Mouse (Mus musculus) spleen, adult 12 weeks (tissue): ENCODE measurements around the gene Gm49337.

Experiments
- DNase-seq: peaks from one replicate; pipeline ENCODE4 v3.0.0; 2022; ENCODE audit warnings: low spot score

Gm49337 gene

DNA sequence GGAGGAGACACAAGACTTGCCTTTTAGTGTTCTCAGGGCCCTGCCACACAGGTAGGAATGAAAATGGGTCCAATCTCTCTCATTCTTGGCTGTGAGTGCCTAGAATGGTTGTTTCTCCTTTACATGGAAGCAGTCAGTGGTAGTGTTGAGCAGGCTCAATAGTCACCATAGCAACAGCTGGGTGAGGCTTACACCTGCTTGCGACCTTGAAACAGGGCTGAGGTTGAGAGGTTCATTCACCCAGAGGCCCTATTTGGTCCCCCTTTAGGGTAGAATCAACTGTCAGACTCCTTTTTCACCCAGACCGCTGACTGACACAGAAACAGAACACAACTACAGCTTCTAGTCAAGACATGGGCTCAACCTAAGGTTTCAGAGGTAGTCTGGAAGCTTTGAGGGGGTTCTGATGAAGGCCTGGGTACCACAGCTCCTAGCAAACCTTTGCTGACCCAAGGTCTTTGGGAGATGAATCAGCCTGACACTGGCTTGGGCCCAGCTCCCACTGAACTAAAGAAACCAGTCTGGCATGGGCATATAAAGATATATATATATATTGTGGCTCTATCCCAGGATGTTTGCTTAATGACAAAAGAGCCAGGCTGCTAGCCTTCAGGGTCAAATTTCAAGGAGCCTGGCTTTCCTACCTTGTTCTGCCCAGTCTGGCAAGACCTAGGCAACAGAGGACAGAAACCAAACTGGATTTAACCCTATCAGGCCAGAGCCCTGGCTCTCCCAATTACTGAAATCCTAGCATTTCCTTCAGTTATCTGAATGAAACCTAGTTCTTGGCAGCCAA lies 8.2 kb upstream of the Gm49337 start:
- DNase-seq, result no peak

DNA sequence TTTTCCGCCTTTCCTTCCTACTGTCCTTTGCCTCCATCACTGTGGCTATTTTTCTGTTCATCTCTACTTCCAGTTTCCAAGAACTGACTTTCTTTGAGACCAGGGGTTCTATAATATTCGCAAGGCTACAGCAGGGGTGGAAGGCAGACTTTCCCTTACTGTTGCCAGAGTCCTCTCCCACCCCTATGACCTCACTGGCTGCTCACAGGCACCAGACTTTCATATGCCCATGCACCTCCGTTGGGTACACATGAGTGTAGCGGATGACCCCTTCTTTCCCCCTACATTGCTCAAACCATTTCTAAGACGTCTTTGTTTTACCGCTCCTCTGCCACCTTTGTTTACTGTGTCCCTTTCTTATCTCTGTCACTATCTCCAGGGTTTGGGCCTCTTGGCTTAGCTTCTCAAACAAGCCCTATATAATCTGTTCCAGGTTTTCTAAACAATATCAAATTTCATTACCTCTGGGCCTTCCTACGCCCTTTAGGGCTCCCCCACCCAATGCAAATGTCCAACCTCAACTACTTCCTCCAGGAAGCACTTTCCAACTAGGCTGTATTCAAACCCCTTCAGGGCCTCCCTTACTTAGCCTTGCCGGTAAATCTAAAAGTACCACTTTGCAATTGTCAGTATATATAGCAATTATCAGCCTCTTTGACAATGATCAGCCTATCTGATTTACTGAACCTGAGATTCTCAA lies 7.3 kb upstream of the Gm49337 start:
- DNase-seq, result no peak

DNA sequence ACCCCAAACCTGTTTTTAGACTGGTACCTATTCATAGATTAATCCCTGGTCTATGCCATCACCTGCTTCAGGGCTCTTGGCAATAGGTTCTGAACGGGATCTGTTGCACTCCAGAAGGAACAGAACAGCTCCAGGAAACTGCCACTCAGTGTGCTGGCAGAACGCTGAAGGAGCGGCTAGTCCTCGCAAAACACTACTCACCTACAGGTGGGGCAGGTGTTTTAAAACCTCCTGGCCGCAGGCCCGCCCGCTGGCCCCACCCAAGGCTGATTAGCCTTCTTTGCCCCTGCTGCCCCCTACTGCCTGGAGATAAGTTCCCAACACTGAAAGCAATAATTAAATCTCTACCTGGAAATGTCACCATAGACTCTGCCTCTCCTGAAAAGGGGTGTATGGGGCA lies 5.8 kb upstream of the Gm49337 start, which contains the start of gene Tspan1:
Gene Tspan1 (minus strand): TSS at position 198 of the 400 bp plus-strand sequence.
- no peak for DNase-seq

DNA sequence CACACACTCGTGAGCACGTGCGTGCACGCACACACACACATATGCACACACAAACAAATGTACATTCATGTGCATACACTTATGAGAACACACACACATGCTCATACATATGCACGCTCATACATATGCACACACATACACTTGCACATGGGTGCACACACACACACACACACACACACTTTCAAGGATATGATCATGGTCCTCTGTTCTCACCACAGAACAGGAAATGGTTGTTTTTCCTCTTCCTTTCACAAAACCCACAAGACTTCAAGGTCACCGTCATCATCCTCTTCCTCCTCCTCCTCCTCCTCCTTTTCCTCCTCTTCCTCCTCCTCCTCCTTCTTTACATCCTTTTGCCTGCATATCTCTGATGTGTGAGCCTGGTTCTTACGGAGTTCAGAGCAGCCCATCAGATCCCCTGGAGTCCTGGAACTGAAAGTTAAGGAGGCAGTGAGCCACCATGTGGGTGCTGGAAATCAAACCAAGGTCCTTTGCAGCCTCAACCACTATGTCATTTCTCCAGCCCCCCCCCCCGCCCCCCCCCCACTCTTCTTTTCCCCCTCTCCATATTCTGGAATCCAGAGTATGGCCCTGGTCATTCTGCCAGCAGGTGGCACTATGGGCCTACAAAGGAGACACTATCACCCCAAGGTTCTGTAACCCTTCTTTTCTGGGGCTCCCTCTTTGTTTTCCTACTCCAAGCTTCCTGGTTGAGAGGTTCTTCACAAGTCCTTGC lies 4.4 kb upstream of the Gm49337 start:
- peak; percentile 33 for DNase-seq

DNA sequence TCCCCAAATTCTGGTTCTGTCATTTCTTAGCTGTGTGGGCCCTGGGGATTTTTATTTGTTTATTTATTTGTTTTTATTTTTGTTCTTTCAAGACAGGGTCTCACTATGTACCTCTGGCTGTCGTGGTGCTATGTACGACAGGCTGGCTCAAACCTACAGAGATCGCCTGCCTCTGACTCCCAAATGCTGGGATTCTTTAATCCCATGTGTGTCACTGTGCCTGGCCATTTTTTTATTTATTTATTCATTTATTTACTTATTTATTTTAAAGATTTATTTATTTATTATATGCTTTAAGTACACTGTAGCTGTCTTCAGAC lies 3.9 kb upstream of the Gm49337 start:
- no peak for DNase-seq

DNA sequence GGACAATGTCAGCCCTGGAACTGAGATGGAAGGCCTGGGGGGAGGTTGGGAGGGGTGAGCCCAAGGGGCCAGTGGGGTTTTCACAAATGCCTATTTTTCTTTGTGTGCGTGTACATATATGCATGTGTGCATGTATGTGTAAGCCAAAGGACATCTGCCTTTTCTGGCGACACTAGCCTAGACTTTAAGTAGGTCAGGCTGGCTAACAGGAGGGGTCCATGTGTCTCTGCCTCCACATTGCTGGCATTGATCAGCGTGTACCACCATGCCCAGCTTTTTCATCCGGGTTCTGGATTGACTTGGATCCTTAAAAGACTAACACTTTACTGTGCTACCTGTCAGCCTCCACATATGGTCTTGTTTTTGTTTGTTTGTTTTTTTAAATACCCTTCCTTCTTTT lies 568 bp downstream of the Gm49337 start:
- no peak for DNase-seq

DNA sequence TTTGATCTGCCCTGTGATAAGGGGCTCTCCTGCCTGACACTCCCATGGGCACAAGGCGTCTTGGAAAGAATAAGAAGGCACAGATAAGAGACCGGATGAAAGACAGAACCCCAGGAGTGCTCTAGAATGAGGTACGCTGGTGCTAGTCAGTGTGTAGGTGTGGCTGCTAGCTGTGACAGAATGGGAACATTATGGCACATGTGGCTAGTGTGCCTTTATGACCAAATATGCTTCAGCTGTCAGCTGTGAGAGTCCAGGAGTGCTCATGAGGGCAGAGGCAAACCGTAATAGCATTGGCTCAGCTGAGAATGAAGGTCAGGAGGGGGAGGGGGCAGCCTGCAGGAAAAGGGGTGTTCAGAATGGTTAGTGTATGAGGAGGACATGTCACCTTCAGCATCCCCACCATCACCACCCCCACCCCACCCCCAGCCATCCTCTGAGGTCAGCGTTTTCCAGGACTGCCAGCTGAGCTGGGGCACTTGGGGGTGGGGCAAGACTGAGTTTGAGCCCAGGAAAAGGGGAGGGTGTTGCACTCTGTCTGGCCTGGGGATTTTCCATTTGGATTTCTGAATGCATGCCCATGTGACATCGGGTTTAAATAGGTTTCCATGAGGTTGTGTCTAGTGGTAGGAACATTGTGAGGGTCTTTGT lies 1.4 kb downstream of the Gm49337 start:
- no peak for DNase-seq

DNA sequence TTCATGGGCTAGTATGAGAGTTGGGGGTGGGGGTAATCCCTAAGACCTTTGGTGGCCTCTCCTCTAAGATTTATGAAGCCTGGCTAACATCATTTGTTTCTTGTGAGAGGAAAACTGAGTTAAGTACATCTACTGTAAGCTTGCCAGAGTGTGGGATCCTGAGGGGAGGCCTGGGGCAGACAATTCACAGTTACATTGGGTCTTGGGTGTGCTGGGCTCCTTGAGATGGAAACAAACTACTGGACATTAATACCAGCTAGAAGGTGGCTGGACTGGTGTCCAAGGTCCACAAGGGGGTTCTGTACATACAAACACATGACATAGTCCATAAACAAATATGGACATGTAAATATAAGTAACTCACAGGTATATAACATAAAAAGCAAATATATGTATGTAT lies 2.0 kb downstream of the Gm49337 start:
- DNase-seq, result no peak

DNA sequence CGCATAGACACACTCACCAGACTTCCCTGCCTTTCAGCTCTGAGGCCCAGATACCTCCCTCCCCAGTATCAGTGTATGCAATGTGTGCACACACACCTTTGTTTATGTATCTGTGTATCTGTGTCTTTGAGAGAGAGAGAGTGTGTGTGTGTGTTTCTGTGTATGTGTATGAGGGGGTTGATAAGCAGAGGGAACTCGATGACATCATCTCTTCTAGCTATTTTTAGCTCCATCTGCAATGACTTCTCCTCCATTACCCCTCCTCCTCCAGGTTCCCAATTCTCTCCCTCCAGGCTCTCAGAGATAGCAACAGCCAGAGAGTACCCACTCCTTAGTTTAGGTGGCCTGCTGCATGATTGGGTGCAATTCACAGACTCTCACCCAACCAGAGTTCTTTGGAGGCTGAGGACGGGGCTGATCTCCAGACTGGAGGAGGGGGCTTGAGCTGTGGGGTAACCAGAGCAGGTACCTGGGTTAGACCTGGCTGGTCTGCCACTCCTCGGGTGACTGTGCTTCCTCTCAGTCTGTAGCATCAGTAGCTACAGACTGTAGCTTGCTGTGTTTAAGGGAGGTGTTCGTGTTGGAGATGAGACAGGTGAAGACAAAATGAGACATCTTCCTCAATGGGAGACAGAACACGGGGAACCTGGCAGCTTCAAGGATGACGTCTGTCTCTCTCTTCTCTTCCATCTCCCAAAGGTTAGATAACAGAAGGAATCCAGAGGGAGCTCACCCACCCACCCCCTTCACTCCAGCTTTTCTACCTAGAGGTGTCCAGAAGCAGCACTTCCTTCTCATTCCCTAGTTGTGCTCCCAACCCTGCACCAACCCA lies 2.7 kb downstream of the Gm49337 start:
- no peak for DNase-seq

DNA sequence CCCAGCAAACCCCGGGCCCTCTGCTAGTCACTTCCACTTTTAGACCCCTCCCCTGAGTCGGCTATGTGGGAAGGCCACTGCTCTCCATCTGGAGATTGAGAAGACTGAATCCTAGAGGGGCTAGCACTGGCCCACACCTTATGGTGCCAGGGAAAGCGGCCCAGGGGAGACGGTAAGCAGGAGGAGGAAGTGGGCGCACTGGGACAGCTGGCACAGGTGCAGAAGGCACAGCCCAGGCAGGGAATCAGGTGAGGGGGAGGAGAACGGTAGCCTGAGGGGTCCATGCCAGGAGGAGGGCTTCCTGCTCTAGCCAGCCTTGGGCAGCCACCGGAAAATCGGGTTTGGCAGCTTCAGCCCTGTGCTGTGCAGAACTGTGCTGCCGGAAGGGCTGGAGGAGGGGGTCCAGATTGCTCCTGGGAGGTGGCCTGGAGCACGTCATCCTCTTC lies 3.4 kb downstream of the Gm49337 start:
- no peak for DNase-seq

DNA sequence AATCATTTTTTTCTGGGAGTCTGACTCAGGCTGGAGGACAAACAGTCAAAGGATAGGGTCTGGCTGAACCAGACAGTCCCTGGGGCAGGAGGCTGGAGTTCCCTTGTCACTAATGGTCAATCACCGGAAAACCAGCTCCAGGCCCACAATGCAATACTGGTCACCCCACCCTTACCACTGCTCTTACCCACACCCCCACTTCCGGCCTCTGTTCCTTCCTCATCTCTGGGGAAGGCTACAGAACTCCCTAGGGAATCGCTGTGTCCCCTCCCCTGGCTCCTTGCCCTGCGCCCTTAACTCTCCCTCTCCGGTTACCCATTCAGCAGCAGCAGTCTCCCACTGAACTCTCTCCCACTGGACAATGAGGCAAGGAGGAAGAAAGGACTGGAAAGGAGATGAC lies 4.0 kb downstream of the Gm49337 start:
- DNase-seq, result no peak

DNA sequence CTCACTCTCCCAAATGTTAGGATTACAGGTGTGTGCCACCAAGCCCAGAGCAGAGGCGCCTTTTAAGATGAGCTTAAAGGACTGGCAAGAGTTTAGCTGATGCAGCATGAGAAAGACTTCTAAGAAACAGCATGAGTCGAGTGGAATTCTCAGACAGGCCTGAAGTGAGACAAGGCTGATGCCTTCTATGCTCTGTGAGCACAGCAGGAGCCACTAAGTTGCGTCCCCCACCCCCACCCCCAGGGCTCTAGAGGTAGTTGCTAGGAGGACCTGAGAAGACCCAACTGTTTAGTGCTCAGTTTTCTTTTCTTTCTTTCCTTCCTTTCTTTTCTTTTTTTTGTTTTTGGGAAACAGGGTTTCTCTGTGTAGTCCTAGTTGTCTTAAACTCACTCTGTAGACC lies 8.9 kb downstream of the Gm49337 start:
- no peak for DNase-seq

DNA sequence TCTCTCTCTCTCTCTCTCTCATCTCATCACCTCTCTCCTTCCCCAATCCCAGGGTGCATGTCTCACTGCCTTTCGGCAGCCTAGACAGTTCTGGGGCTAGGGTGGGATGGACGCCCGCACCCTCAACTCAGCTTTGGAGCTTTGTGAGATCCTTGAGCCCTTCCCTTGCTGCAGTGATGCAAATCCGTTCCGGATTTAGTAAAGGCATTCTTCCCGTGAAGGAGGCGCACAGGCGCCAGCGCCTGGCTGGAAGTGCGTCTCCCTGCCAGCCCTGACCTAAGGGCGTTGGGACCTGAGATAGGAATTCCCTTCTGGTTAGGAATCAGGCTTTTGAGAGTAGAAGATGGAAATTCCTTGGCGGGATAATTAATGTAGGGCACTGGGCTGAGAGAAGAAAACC lies 9.6 kb downstream of the Gm49337 start:
- no peak for DNase-seq

DNA sequence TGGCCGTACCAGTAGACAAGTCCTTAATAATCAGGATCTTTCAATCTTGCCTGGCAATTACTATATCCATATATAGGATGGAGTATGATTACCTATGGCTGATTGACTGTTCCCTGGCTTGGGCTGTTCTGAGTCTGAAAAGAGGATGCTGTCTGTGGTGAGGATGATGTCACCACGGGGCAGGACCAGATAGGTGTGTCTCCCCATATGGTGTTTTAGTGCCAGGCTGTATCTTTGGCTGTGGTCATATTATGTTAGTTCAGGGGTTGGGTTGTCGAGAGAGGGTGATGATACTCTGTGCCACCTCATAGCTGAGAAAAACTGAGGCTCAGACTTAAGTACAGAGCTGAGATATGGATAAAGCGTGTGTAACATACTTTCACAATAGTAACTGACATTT lies 11.9 kb downstream of the Gm49337 start:
- DNase-seq, result no peak

DNA sequence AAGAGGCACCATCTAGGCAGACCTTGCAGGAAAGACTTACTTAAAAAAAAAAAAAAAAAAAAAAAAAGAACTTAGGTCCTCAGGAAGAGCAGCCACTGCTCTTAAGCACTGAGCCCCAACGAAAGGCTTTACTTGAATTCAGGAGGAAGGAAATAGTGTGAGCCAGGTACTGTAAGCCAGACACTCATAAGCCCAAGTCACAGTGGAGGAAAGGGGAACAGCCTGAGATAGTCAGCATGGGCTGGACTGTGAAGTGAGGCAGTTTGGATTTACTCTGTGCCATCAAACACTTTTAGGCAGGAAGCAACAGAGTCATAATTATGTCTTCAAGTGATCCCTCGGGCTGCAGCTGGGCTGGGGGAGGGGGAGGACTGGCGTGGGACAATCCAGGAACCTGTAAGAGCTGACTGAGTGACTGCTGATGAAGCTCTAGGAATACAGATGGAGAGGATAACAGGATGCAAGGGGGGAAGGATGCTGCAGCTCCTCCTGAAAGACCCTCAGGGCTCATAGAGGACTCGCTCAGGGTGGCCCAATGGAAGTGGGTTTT lies 19.2 kb downstream of the Gm49337 start:
- no peak for DNase-seq

DNA sequence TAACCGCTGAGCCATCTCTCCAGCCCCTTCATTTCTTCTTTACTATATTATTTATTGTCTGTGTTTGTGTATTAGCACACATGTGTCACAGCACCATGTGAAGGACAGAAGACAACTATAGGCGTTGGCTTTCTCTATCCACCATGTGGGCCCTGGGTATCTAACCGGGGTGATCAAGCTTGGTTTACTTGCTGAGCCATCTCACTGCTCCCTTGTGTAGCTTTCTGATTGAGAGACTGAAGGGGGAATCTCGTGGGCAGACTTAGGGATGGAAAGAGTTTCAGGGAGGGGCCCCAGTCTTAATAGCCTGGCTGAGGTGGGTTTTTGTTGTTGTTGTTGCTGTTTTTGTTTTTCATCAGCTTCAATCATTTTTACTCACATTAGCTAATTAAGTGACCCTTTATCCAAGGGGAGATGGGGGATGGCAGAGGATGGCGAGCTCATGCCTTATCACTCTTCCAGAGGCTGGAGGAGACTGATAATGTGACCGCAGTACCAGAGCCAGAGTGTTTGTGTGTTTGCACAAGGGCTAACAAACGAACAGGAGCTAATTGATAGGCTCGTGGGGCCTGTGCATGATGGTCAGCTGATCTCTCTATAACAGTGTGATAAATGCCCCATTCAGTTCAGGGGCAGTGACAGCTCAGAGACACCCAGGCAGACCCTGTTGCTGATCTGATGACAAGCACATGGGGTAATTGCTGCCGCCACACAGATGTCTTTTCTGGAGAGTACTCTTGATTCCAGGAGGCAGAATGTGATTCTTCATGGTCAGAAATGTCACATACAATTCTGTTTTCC lies 20.6 kb downstream of the Gm49337 start:
- peak; percentile 12 for DNase-seq

DNA sequence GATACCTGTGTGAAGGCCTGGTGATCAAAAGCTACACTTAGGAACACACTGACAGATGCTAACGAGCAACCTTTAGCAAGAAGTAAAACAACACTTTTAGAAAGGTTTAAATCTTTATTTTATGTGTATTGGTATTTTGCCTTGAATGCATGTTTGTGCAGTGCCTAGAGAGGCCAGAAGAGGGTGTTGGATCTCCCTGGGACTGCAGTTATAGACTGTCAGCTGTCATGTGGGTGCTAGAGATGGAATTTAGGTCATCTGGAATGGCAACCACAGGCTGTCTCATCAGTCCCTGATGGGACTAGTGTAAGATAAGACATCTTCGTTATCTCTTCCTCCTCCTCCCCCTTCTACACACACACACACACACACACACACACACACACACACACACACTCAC lies 25.2 kb downstream of the Gm49337 start:
- no peak for DNase-seq

DNA sequence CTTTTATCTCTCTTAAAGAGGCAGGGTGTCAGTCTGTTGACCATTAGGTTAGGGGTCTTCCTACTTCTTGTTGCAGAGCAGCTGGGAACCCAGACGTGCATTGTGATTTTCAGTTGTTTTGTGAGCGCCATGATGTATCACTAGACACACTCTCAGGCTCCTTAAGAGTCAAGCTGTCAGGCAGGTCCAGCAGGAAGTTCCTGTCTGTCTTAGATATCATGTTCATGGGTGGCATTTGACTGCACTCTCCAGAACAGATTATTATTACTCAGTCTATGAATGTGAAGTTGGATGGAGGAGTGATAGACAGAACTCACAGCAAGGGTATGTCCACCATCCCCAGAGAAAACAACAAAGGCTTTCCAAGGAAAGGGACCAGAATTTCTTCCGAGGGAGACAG lies 31.2 kb downstream of the Gm49337 start:
- DNase-seq, result no peak

DNA sequence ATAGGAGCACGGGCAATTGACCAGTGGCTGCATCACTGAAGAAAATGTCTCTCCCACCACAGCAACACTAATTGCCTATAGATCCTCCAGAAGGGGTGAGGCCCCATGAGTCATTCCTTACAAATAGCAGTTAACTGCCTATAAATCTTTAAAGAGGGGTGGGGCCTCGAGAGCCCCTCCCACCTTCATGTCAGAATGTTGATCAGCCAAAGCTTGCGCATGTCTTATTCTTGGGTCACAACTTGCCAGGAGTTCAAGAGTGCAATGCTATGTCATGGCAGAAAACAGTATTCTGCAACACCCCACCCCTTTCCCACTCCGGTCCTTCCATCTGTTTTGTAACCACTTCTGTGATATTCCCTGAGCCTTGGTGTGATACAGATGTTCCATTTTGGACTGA lies 33.3 kb downstream of the Gm49337 start:
- no peak for DNase-seq

DNA sequence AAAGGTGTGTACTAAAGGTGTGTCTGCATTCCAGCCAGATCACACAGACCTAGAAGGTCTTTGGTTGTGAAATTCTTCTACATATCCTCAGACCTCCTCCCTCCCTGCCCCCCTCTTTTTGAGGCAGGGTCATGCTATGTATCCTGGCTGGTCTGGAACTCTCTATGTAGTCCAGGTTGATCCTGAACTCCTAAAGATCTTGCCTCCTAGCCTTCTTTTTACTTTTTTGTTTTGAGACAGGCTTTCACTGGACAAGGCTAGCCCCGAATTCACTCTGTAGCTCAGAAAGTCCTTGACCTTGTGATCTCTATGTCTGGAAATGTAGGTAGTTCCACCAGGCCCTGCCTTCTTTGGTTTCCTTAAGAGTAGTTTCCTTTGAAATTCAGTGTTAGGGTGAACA lies 35.7 kb downstream of the Gm49337 start:
- DNase-seq, result no peak
